Mouse (Mus musculus) brain, embryonic 14.5 days (tissue): Measurements from ENCODE around the gene Sik3.

ENCODE experiments used
- CTCF ChIP-seq: fragments of 200-500 bp; IDR thresholded peaks from 2 replicates; pipeline ENCODE4 v1.5.1; 2012; ENCODE audit warnings: inconsistent platforms, mild to moderate bottlenecking, moderate library complexity, borderline replicate concordance; ENCODE audit not compliant: insufficient read depth, insufficient read length; ENCODE audit errors: extremely low read depth
- POLR2A ChIP-seq: fragments of 200-500 bp; IDR thresholded peaks from 2 replicates; pipeline ENCODE4 v1.6.1; 2012; ENCODE audit warnings: mild to moderate bottlenecking, inconsistent platforms, borderline replicate concordance; ENCODE audit not compliant: poor library complexity, insufficient read depth, insufficient read length, severe bottlenecking; ENCODE audit errors: extremely low read depth

DNA sequence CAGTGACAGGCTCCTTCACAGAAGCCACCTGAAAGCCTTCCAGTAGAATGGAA is 222.8 kb downstream of the Sik3 start, which contains the start of gene Apoc3:
- TF ChIP-seq CTCF (no peak), POLR2A (no peak)
